8 mouse cellular contexts compared by ENCODE assay signal in the genomic region with DNA sequence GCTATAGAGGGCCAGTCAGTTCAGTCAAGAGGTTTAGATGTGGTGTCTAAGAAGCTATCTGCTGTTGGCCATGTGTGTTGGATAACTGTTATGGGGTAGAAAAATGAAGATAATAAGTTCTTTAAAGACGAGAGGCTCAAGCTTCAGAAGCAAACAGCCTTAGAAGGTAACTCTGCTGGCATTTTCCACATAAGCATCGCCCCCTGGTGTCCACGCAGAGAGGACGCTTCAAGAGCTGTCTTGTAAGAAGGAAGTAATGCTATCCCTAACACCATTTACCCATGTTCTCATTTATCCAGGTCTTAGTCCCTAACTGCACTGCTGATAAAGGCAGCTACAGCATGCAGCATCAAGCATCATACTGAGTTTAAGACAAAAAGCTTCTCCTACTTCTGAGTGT. TPM values are rescaled to one million over a fixed set of nuclear protein-coding genes. Genes with fewer than 3 reads are reported as not detected.
DNase-seq lines count a peak whose midpoint lies in the region; ATAC-seq and TF ChIP-seq lines count a peak whose summit lies in the region.

No protein-coding gene starts in this region.

- H3K4me3 ChIP-seq in kidney, embryonic 15.5 days (replicated peaks): no peak overlapping the region
- no peak overlapping the region for H3K4me3 ChIP-seq in MEL (ENCODE audit: control insufficient read depth in 1 of 2, insufficient read depth in 1 of 2, low read depth in 2 of 2, low read length in 2 of 2)
- no peak overlapping the region for H3K4me3 ChIP-seq in lung, adult 2 months (replicated peaks; ENCODE audit: extremely low read depth, low read depth, low read length)
- no peak overlapping the region for H3K4me3 ChIP-seq in neural tube, embryonic 15.5 days (replicated peaks)

- TF ChIP-seq RAD21 in MEL (IDR thresholded peaks at IDR 0.05; ENCODE audit: low read depth, low read length): peak; percentile 59

- peak; percentile 58 to 70 (median 63) for TF ChIP-seq CTCF in MEL (IDR thresholded peaks at IDR 0.05 in 2 of 3, conservative IDR thresholded peaks at IDR 0.05 in 1 of 3; ENCODE audit: control insufficient read depth in 1 of 3, insufficient read depth in 1 of 3, low read depth in 2 of 3, low read length in 3 of 3, poor library complexity in 1 of 3, severe bottlenecking in 1 of 3)
- peak; percentile 68 for TF ChIP-seq CTCF in lung, adult 2 months (IDR thresholded peaks at IDR 0.05; ENCODE audit: insufficient read depth, low read length)

- H3K36me3 ChIP-seq in kidney, embryonic 15.5 days: no peaks in the 10 kb centered on the region
- peaks cover 0 to 15% of the 10 kb centered on the region in 2 experiments for H3K36me3 ChIP-seq in MEL (ENCODE audit: control insufficient read depth in 1 of 2, insufficient read depth in 2 of 2, low read length in 2 of 2)
- H3K36me3 ChIP-seq in neural tube, embryonic 15.5 days: no peaks in the 10 kb centered on the region

- no peak for TF ChIP-seq POLR2A in MEL (IDR thresholded peaks at IDR 0.05; ENCODE audit: control insufficient read depth in 1 of 2, insufficient read depth in 1 of 2, low read depth in 1 of 2, low read length in 2 of 2, poor library complexity in 1 of 2)
- no peak for TF ChIP-seq POLR2A in lung, adult 2 months (IDR thresholded peaks at IDR 0.05; ENCODE audit: borderline replicate concordance, extremely low read depth, low read depth, low read length)

- 27% methylated on average over 4 of the region's 4 CpGs for WGBS in kidney, embryonic 15.5 days
- WGBS in lung, adult 2 months: 14% methylated on average over 4 of the region's 4 CpGs
- WGBS in neural tube, embryonic 15.5 days: 45% methylated on average over 4 of the region's 4 CpGs

- H3K9ac ChIP-seq in kidney, embryonic 15.5 days: no peak overlapping the region
- no peak overlapping the region for H3K9ac ChIP-seq in MEL (ENCODE audit: control insufficient read depth, low read depth, low read length, poor library complexity, severe bottlenecking)
- no peak overlapping the region for H3K9ac ChIP-seq in neural tube, embryonic 15.5 days (replicated peaks)

- H3K79me2 ChIP-seq in MEL (ENCODE audit: control insufficient read depth, insufficient read depth, low read length, poor library complexity): no peaks in the 10 kb centered on the region

- H3K4me1 ChIP-seq in kidney, embryonic 15.5 days: no peaks in the 10 kb centered on the region
- H3K4me1 ChIP-seq in MEL (ENCODE audit: control insufficient read depth in 1 of 2, insufficient read depth in 2 of 2, low read length in 2 of 2): peaks cover 5 to 7% of the 10 kb centered on the region in 2 experiments
- H3K4me1 ChIP-seq in lung, adult 2 months (ENCODE audit: control insufficient read depth, insufficient read depth, low read length): peaks cover 3% of the 10 kb centered on the region; the same call in 1 of the 2 replicates
- no peaks in the 10 kb centered on the region for H3K4me1 ChIP-seq in neural tube, embryonic 15.5 days

- no peak overlapping the region for H3K27ac ChIP-seq in kidney, embryonic 15.5 days
- H3K27ac ChIP-seq in MEL (ENCODE audit: control insufficient read depth, low read depth, low read length): no peak overlapping the region
- H3K27ac ChIP-seq in neural tube, embryonic 15.5 days (replicated peaks): no peak overlapping the region

- H3K9me3 ChIP-seq in kidney, embryonic 15.5 days (replicated peaks): no peaks in the 10 kb centered on the region
- no peaks in the 10 kb centered on the region for H3K9me3 ChIP-seq in MEL (replicated peaks; ENCODE audit: insufficient read depth, low read length)
- H3K9me3 ChIP-seq in neural tube, embryonic 15.5 days (replicated peaks): no peaks in the 10 kb centered on the region

- intact Hi-C loops in heart, postnatal 36 days (cut with DNase I): loop anchor here (5.0 kb wide), 2 partner anchors 110 to 135 kb away; no protein-coding TSS in a partner anchor

- no peaks in the 10 kb centered on the region for H3K27me3 ChIP-seq in kidney, embryonic 15.5 days
- no peaks in the 10 kb centered on the region for H3K27me3 ChIP-seq in MEL (ENCODE audit: control insufficient read depth in 1 of 2, insufficient read depth in 2 of 2, low read length in 2 of 2)
- H3K27me3 ChIP-seq in neural tube, embryonic 15.5 days (replicated peaks): no peaks in the 10 kb centered on the region

- peak; percentile 19 for DNase-seq in kidney, adult 18-20 months
- DNase-seq in MEL (ENCODE audit: low read depth, low spot score): peak; percentile 75
- peak; percentile 48 for DNase-seq in embryo, embryonic 10 days (ENCODE audit: low spot score)
- peak; percentile 52 to 60 for DNase-seq in heart, postnatal 36 days
- peak; percentile 19 for DNase-seq in lung, adult 2 months
- DNase-seq in spleen, adult 12 weeks (ENCODE audit: low spot score): peak; percentile 17

- TF ChIP-seq EP300 in MEL (IDR thresholded peaks at IDR 0.05; ENCODE audit: low read depth in 1 of 2, low read length in 2 of 2): 0 out of 4 replicates have a peak, but pooled peaks of 1 of the 2 experiments have one; percentile 9

- H3K4me2 ChIP-seq in kidney, embryonic 15.5 days: no peak overlapping the region
- H3K4me2 ChIP-seq in neural tube, embryonic 15.5 days: no peak overlapping the region

- ATAC-seq in kidney, embryonic 15.5 days (replicated peaks; ENCODE audit: low FRiP score): no peak
- no peak for ATAC-seq in neural tube, embryonic 15.5 days (ENCODE audit: low FRiP score)

TF ChIP-seq in MEL, 35 proteins besides CTCF, POLR2A, EP300 and RAD21:
- TF ChIP-seq POLR2AphosphoS2 (IDR thresholded peaks at IDR 0.05; ENCODE audit: low read length): no peak
- TF ChIP-seq UBTF (IDR thresholded peaks at IDR 0.05; ENCODE audit: borderline replicate concordance, insufficient read depth, low read depth, low read length): no peak
- peak; percentile 60 for TF ChIP-seq ZC3H11A (IDR thresholded peaks at IDR 0.05; ENCODE audit: low read depth, low read length)
- no peak for TF ChIP-seq POLR2AphosphoS5 (IDR thresholded peaks at IDR 0.05; ENCODE audit: borderline replicate concordance, low read depth, low read length)
- TF ChIP-seq ETS1 (IDR thresholded peaks at IDR 0.05; ENCODE audit: low read depth, low read length): no peak
- no peak for TF ChIP-seq NELFE (IDR thresholded peaks at IDR 0.05; ENCODE audit: low read depth, low read length)
- peak; percentile 70 for TF ChIP-seq SMC3 (IDR thresholded peaks at IDR 0.05; ENCODE audit: low read depth, low read length)
- TF ChIP-seq GATA1 (IDR thresholded peaks at IDR 0.05; ENCODE audit: low read depth, low read length): 0 out of 2 replicates have a peak, but pooled peaks have one; percentile 9

RNA-seq across cellular contexts. Expression of gene Dock10, which starts 35.7 kb away (rescaled TPM):
- polyA plus RNA-seq in kidney, embryonic 15.5 days (2015; fragmentation: Nextera tagmentation; extraction: Ambion mirVana): 4.6 and 4.7 TPM in 2 replicates
- total RNA-seq in MEL (2012; rRNA removed): 12.1 and 14.3 TPM in 2 replicates
- polyA plus RNA-seq in MEL (2012; ENCODE audit: insufficient read depth in 1 of 2, insufficient read length in 2 of 2, low read depth in 1 of 2, low replicate concordance in 2 of 2, missing spikeins in 1 of 2): 10 to 100 TPM; 11.5 to 74.0 TPM
- 1 to 10 TPM; 5.1 to 5.3 TPM for total RNA-seq in heart, postnatal 36 days (2021)
- polyA plus RNA-seq in lung, adult 2 months (2012; rRNA removed): 9.8 and 13.6 TPM in 2 replicates
- polyA plus RNA-seq in neural tube, embryonic 15.5 days (2015; fragmentation: Nextera tagmentation; extraction: Ambion mirVana): 5.8 and 9.7 TPM in 2 replicates

Comparison
In these comparisons a context has a peak if more than half of its experiments do, and no peak if none do; other contexts are left out.
1. DNase-seq: peak in every context shown above with its lines; median percentile 75 in MEL; 56 in heart, postnatal 36 days; 48 in embryo, embryonic 10 days; 19 in kidney, adult 18-20 months; 19 in lung, adult 2 months; 17 in spleen, adult 12 weeks.